Mouse (Mus musculus): ENCODE measurements around the gene Mfap5. TPM values are rescaled to one million over a fixed set of nuclear protein-coding genes. Genes with fewer than 3 reads are reported as not detected.
"Not testable (repeated sequence)": the region's sequence is repeated elsewhere in the genome, so short reads cannot be mapped to it uniquely, and the experiment has no call there.

Gene Mfap5
- 0.26 TPM for polyA plus RNA-seq (2012; fragmentation: generic; extraction: Trizol)
- long read RNA-seq, experiment 1, partial matches to known transcripts, result 0 of 4 reads
- long read RNA-seq, experiment 1, other reads (novel, unspliced or antisense), result 1 of 4 reads
- long read RNA-seq, experiment 2, result 0 reads

- H3K36me3 ChIP-seq (ENCODE audit: control insufficient read depth, insufficient read depth), result no peaks in the 10 kb centered on the region
- no peak within 1 kb of the TSS for H3K4me3 ChIP-seq (ENCODE audit: insufficient read depth, poor library complexity, severe bottlenecking)
- no peak for TF ChIP-seq USF1 (IDR thresholded peaks at IDR 0.05; ENCODE audit: low read depth)
- TF ChIP-seq MAX (IDR thresholded peaks at IDR 0.05), result no peak
- TF ChIP-seq CEBPB (IDR thresholded peaks at IDR 0.05; ENCODE audit: low read depth), result no peak
- no peak for TF ChIP-seq FOSL1 (IDR thresholded peaks at IDR 0.05; ENCODE audit: insufficient read depth, low read length, poor library complexity, severe bottlenecking)
- TF ChIP-seq MYOG (IDR thresholded peaks at IDR 0.05; ENCODE audit: control insufficient read depth, extremely low read depth, insufficient read length), result no peak
- no peak for TF ChIP-seq CTCF (IDR thresholded peaks at IDR 0.05; ENCODE audit: control insufficient read depth, insufficient read depth, insufficient read length)
Measured at GRCm38 (mm10) chr6:122505545-122505944, at the start of gene Mfap5. Mfap5 (plus strand) TSS chr6:122505845.

GRCm38 (mm10) chr6:122458946-122459693 lies 46.5 kb upstream of the Mfap5 start:
- TF ChIP-seq USF1 (IDR thresholded peaks at IDR 0.05; ENCODE audit: low read depth) (no peak), CEBPB (IDR thresholded peaks at IDR 0.05; ENCODE audit: low read depth) (no peak), FOSL1 (IDR thresholded peaks at IDR 0.05; ENCODE audit: insufficient read depth, low read length, poor library complexity, severe bottlenecking) (no peak), MYOG (IDR thresholded peaks at IDR 0.05; ENCODE audit: control insufficient read depth, extremely low read depth, insufficient read length) (no peak), MYOD1 (IDR thresholded peaks at IDR 0.05; ENCODE audit: control insufficient read depth, insufficient read length, low read depth) (no peak), MAX (IDR thresholded peaks at IDR 0.05) (no peak), CTCF (IDR thresholded peaks at IDR 0.05; ENCODE audit: control insufficient read depth, insufficient read depth, insufficient read length) (no peak)
- H3K4me3 ChIP-seq (ENCODE audit: insufficient read depth, poor library complexity, severe bottlenecking), result no peak overlapping the region
- H3ac ChIP-seq (ENCODE audit: control insufficient read depth, insufficient read length, low read depth), result no peak overlapping the region
- no peaks in the 10 kb centered on the region for H3K79me3 ChIP-seq (ENCODE audit: low read depth)
- H3K36me3 ChIP-seq (ENCODE audit: control insufficient read depth, insufficient read depth), result no peaks in the 10 kb centered on the region
- H3K79me2 ChIP-seq (ENCODE audit: control insufficient read depth, insufficient read depth), result no peaks in the 10 kb centered on the region
- no peaks in the 10 kb centered on the region for H3K27me3 ChIP-seq (ENCODE audit: control insufficient read depth, insufficient read depth, insufficient read length)

More at GRCm38 (mm10) chr6:122505545-122505944, at the start of gene Mfap5:
- H3K79me2 ChIP-seq (ENCODE audit: control insufficient read depth, insufficient read depth), result no peaks in the 10 kb centered on the region
- no peaks in the 10 kb centered on the region for H3K79me3 ChIP-seq (ENCODE audit: low read depth)
- no peaks in the 10 kb centered on the region for H3K27me3 ChIP-seq (ENCODE audit: control insufficient read depth, insufficient read depth, insufficient read length)
- H3ac ChIP-seq (ENCODE audit: control insufficient read depth, insufficient read length, low read depth), result no peak within 1 kb of the TSS

- H3K79me2 ChIP-seq (ENCODE audit: control insufficient read depth, insufficient read depth), result no peaks in the 10 kb centered on the region
- no peak for TF ChIP-seq MYOD1 (IDR thresholded peaks at IDR 0.05; ENCODE audit: control insufficient read depth, insufficient read length, low read depth)
- no peak for TF ChIP-seq USF1 (IDR thresholded peaks at IDR 0.05; ENCODE audit: low read depth)
- H3K79me3 ChIP-seq (ENCODE audit: low read depth), result no peaks in the 10 kb centered on the region
- H3K36me3 ChIP-seq (ENCODE audit: control insufficient read depth, insufficient read depth), result no peaks in the 10 kb centered on the region
- H3K4me3 ChIP-seq (ENCODE audit: insufficient read depth, poor library complexity, severe bottlenecking), result no peak overlapping the region
- no peaks in the 10 kb centered on the region for H3K27me3 ChIP-seq (ENCODE audit: control insufficient read depth, insufficient read depth, insufficient read length)
- H3ac ChIP-seq (ENCODE audit: control insufficient read depth, insufficient read length, low read depth), result no peak overlapping the region
Measured at GRCm38 (mm10) chr6:122466092-122466713, 39.4 kb upstream of the Mfap5 start.

GRCm38 (mm10) chr6:122469030-122469640 lies 36.5 kb upstream of the Mfap5 start:
- TF ChIP-seq MYOG (IDR thresholded peaks at IDR 0.05; ENCODE audit: control insufficient read depth, extremely low read depth, insufficient read length) (no peak), CEBPB (IDR thresholded peaks at IDR 0.05; ENCODE audit: low read depth) (no peak), CTCF (IDR thresholded peaks at IDR 0.05; ENCODE audit: control insufficient read depth, insufficient read depth, insufficient read length) (no peak), MYOD1 (IDR thresholded peaks at IDR 0.05; ENCODE audit: control insufficient read depth, insufficient read length, low read depth) (no peak), USF1 (IDR thresholded peaks at IDR 0.05; ENCODE audit: low read depth) (no peak), MAX (IDR thresholded peaks at IDR 0.05) (no peak), FOSL1 (IDR thresholded peaks at IDR 0.05; ENCODE audit: insufficient read depth, low read length, poor library complexity, severe bottlenecking) (no peak)
- no peaks in the 10 kb centered on the region for H3K36me3 ChIP-seq (ENCODE audit: control insufficient read depth, insufficient read depth)

GRCm38 (mm10) chr6:122470240-122470639 lies 35.4 kb upstream of the Mfap5 start:
- TF ChIP-seq CTCF (IDR thresholded peaks at IDR 0.05; ENCODE audit: control insufficient read depth, insufficient read depth, insufficient read length) (no peak), MAX (IDR thresholded peaks at IDR 0.05) (no peak), MYOG (IDR thresholded peaks at IDR 0.05; ENCODE audit: control insufficient read depth, extremely low read depth, insufficient read length) (no peak), MYOD1 (IDR thresholded peaks at IDR 0.05; ENCODE audit: control insufficient read depth, insufficient read length, low read depth) (no peak), FOSL1 (IDR thresholded peaks at IDR 0.05; ENCODE audit: insufficient read depth, low read length, poor library complexity, severe bottlenecking) (no peak), USF1 (IDR thresholded peaks at IDR 0.05; ENCODE audit: low read depth) (no peak), CEBPB (IDR thresholded peaks at IDR 0.05; ENCODE audit: low read depth) (no peak)
- H3K79me3 ChIP-seq (ENCODE audit: low read depth), result no peaks in the 10 kb centered on the region
- no peaks in the 10 kb centered on the region for H3K79me2 ChIP-seq (ENCODE audit: control insufficient read depth, insufficient read depth)
- no peaks in the 10 kb centered on the region for H3K36me3 ChIP-seq (ENCODE audit: control insufficient read depth, insufficient read depth)
- no peak overlapping the region for H3ac ChIP-seq (ENCODE audit: control insufficient read depth, insufficient read length, low read depth)
- no peak overlapping the region for H3K4me3 ChIP-seq (ENCODE audit: insufficient read depth, poor library complexity, severe bottlenecking)
- H3K27me3 ChIP-seq (ENCODE audit: control insufficient read depth, insufficient read depth, insufficient read length), result peaks cover 3% of the 10 kb centered on the region

More at GRCm38 (mm10) chr6:122469030-122469640, 36.5 kb upstream of the Mfap5 start:
- Histone ChIP-seq H3K27me3 (ENCODE audit: control insufficient read depth, insufficient read depth, insufficient read length) (peaks cover 3% of the 10 kb centered on the region), H3K79me3 (ENCODE audit: low read depth) (no peaks in the 10 kb centered on the region), H3K4me3 (ENCODE audit: insufficient read depth, poor library complexity, severe bottlenecking) (no peak overlapping the region), H3ac (ENCODE audit: control insufficient read depth, insufficient read length, low read depth) (no peak overlapping the region), H3K79me2 (ENCODE audit: control insufficient read depth, insufficient read depth) (no peaks in the 10 kb centered on the region)

GRCm38 (mm10) chr6:122471461-122471860 lies 34.2 kb upstream of the Mfap5 start:
- H3K36me3 ChIP-seq (ENCODE audit: control insufficient read depth, insufficient read depth); H3K27me3 ChIP-seq (ENCODE audit: control insufficient read depth, insufficient read depth, insufficient read length); H3K4me3 ChIP-seq (ENCODE audit: insufficient read depth, poor library complexity, severe bottlenecking); H3ac ChIP-seq (ENCODE audit: control insufficient read depth, insufficient read length, low read depth); H3K79me2 ChIP-seq (ENCODE audit: control insufficient read depth, insufficient read depth); H3K79me3 ChIP-seq (ENCODE audit: low read depth): not testable (repeated sequence)

Measured in C2C12 (cell line).